Mouse (Mus musculus): Measurements from ENCODE around the gene Capns2. TPM values are rescaled to one million over a fixed set of nuclear protein-coding genes. Genes with fewer than 3 reads are reported as not detected.

Gene Capns2
- polyA plus RNA-seq, 1 experiment from 2014 or later: 7.5 TPM

- ATAC-seq (ENCODE audit: insufficient read depth, low FRiP score, low read depth): no peak
These were observed 10.3 kb downstream of the Capns2 start for GRCm38 (mm10) chr8:92911477-92911876.

GRCm38 (mm10) chr8:92913396-92913795 is 12.2 kb downstream of the Capns2 start:
- no peaks in the 10 kb centered on the region for H3K27me3 ChIP-seq (replicated peaks)
- no peak overlapping the region for H3K9ac ChIP-seq
- WGBS: 79% methylated on average over 7 of the region's 7 CpGs
- no peaks in the 10 kb centered on the region for H3K36me3 ChIP-seq
- H3K4me3 ChIP-seq (replicated peaks): no peak overlapping the region
- ATAC-seq (ENCODE audit: insufficient read depth, low FRiP score, low read depth): no peak
- no peak overlapping the region for H3K4me2 ChIP-seq
- H3K9me3 ChIP-seq: no peaks in the 10 kb centered on the region
- H3K4me1 ChIP-seq: no peaks in the 10 kb centered on the region
- H3K27ac ChIP-seq: no peak overlapping the region

More at GRCm38 (mm10) chr8:92911477-92911876, 10.3 kb downstream of the Capns2 start:
- Histone ChIP-seq H3K4me2 (no peak overlapping the region), H3K9ac (no peak overlapping the region), H3K4me1 (no peaks in the 10 kb centered on the region), H3K27ac (no peak overlapping the region), H3K36me3 (no peaks in the 10 kb centered on the region), H3K4me3 (replicated peaks) (no peak overlapping the region), H3K27me3 (replicated peaks) (no peaks in the 10 kb centered on the region), H3K9me3 (no peaks in the 10 kb centered on the region)
- WGBS: 87% methylated on average over 3 of the region's 3 CpGs

DNA sequence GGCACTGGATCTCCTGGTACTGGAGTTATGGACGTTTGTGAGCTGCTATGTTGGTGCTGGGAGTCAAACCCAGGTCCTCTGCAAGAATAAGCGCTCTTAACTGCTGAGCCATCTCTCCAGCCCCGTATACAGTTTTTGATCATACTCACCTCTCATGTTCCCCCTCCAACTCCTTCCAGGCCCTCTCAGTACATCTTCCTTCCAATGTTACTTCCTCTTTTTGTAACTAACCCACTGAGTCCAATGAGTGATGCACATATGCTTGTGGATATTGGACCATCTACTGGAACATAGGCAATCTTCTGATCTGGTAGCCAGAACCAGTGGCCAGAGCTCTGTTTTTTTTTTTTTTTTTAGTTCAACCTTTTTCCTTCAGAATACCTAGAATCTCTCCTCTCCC is 14.9 kb downstream of the Capns2 start:
- no peak overlapping the region for H3K27ac ChIP-seq
- H3K4me1 ChIP-seq: no peaks in the 10 kb centered on the region
- no peaks in the 10 kb centered on the region for H3K36me3 ChIP-seq
- no peaks in the 10 kb centered on the region for H3K9me3 ChIP-seq
- H3K27me3 ChIP-seq (replicated peaks): no peaks in the 10 kb centered on the region
- ATAC-seq (ENCODE audit: insufficient read depth, low FRiP score, low read depth): no peak
- no peak overlapping the region for H3K4me3 ChIP-seq (replicated peaks)
- no peak overlapping the region for H3K4me2 ChIP-seq
- 83% methylated on average over 3 of the region's 3 CpGs for WGBS
- H3K9ac ChIP-seq: no peak overlapping the region

DNA sequence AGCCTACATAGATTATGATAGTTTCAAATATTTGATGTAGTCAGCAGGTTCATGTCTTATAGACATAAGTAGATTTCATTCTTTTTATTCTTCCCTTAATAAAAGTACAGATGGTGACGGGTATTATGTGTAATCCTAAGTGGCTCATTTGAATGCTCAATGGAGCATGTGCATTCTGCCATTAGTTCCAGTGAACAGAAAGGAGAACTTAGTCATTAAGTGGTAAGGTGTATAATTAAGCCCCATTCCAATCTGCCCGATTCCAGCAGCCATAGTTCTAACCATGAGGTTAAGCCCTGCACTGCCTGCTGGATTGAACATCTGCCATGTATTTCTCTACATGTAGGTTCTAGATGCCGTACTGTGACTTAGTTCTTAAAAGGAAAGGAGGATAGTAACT is 20.6 kb downstream of the Capns2 start:
- no peak overlapping the region for H3K9ac ChIP-seq
- no peaks in the 10 kb centered on the region for H3K9me3 ChIP-seq
- no peak overlapping the region for H3K4me3 ChIP-seq (replicated peaks)
- H3K27me3 ChIP-seq (replicated peaks): no peaks in the 10 kb centered on the region
- H3K4me1 ChIP-seq: no peaks in the 10 kb centered on the region
- 90% methylated on average over 3 of the region's 3 CpGs for WGBS
- no peak overlapping the region for H3K27ac ChIP-seq
- no peak overlapping the region for H3K4me2 ChIP-seq
- no peaks in the 10 kb centered on the region for H3K36me3 ChIP-seq
- no peak for ATAC-seq (ENCODE audit: insufficient read depth, low FRiP score, low read depth)

DNA sequence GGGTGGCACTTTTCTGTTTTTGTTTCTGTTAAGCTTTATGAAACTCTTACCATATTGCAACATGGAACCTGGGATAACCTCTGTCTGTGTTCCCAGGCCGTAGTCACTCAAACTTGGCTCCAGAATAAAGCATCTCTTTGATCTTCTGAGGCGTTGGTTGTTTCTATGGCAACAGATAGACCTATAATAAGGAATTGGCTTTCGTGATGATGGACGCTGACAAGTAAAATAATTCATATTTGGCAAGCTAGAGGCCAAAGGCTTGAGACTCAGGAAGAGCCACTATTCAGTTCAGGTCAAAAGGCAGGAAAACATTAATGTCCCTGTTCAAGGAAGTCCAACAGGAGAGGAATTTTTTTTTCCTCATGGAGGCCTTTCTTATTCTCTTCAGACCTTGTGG is 27.8 kb downstream of the Capns2 start:
- H3K4me2 ChIP-seq: no peak overlapping the region
- H3K9ac ChIP-seq: no peak overlapping the region
- H3K9me3 ChIP-seq: no peaks in the 10 kb centered on the region
- no peak overlapping the region for H3K27ac ChIP-seq
- H3K4me3 ChIP-seq (replicated peaks): no peak overlapping the region
- H3K27me3 ChIP-seq (replicated peaks): no peaks in the 10 kb centered on the region
- no peak for ATAC-seq (ENCODE audit: insufficient read depth, low FRiP score, low read depth)
- H3K4me1 ChIP-seq: no peaks in the 10 kb centered on the region
- H3K36me3 ChIP-seq: no peaks in the 10 kb centered on the region
- WGBS: 60% methylated on average over 4 of the region's 4 CpGs

- Histone ChIP-seq H3K4me1 (no peaks in the 10 kb centered on the region), H3K4me3 (replicated peaks) (no peak overlapping the region), H3K27me3 (replicated peaks) (no peaks in the 10 kb centered on the region), H3K9me3 (no peaks in the 10 kb centered on the region), H3K4me2 (no peak overlapping the region), H3K27ac (no peak overlapping the region), H3K36me3 (no peaks in the 10 kb centered on the region), H3K9ac (no peak overlapping the region)
- ATAC-seq (ENCODE audit: insufficient read depth, low FRiP score, low read depth): no peak
- 69% methylated on average over 4 of the region's 4 CpGs for WGBS
These were observed 36.8 kb downstream of the Capns2 start for GRCm38 (mm10) chr8:92938056-92938455.

DNA sequence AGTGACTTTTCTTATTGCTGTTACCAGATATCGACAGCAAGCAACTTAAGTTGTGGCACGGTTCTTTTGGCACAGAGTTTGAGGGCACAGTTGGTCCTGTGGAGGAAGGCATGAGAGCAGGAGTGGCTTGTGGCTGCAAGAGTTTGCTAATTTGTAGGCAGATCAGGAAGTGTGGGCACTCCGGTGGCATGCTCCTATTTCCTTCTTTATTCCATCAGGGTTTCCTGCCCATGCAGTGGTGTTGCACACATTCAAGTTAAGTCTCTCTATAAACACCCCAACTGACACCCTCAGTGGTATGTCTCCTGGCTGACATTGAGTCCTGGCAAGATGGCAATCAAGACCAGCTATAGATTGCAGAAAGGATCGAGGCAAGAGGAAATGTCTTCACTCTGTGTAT is 47.9 kb downstream of the Capns2 start:
- no peak for ATAC-seq (ENCODE audit: insufficient read depth, low FRiP score, low read depth)
- Histone ChIP-seq H3K36me3 (no peaks in the 10 kb centered on the region), H3K9me3 (no peaks in the 10 kb centered on the region), H3K9ac (no peak overlapping the region), H3K4me2 (no peak overlapping the region), H3K27ac (no peak overlapping the region), H3K4me1 (no peaks in the 10 kb centered on the region), H3K4me3 (replicated peaks) (no peak overlapping the region), H3K27me3 (replicated peaks) (no peaks in the 10 kb centered on the region)
- WGBS: 75% methylated on average over 4 of the region's 4 CpGs

DNA sequence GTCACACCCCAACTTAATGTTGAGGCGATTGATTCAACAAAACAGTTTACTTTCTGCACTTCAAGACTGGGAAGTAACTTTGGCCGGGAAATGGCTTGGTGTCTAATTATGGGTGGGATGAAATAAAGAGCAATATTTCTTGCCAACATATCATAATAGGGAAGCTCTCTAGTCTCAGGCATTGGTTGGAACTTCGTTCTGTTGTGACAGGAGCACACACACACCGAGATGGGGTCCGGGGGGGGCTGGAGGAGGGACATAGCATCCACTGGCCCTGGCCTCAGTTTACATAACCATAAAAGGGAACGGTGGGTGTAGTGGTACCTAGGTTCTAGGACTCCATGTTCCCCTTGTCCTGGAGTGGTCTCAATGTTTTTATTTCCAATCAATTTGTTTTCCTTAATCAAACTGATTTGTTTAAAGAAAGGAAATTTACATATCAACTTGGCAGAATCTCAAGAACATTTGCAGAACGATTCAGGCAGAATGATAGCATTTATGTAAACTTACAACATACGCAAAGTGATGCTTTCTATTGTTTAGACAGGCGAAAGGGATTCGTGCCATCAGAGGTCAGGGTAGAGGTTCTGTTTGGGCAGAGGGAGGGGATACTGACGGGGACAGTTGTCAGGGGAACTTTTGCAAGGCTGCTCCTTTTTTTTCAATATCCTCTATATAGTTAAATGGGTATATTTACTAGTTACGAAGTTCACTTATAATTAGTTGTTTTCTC is 49.6 kb downstream of the Capns2 start:
- Histone ChIP-seq H3K4me3 (replicated peaks) (no peak overlapping the region), H3K36me3 (no peaks in the 10 kb centered on the region), H3K4me2 (no peak overlapping the region), H3K9me3 (no peaks in the 10 kb centered on the region), H3K27ac (no peak overlapping the region), H3K4me1 (no peaks in the 10 kb centered on the region), H3K27me3 (replicated peaks) (no peaks in the 10 kb centered on the region), H3K9ac (no peak overlapping the region)
- WGBS: 37% methylated on average over 12 of the region's 12 CpGs
- no peak for ATAC-seq (ENCODE audit: insufficient read depth, low FRiP score, low read depth)

Small RNAs within 50 kb of the gene (microRNA-seq; reads per million reads assigned to microRNA genes)
- gene Gm22151: not detected

Other genes with a start within 250 kb of the Capns2 start
- 0.04 and 0.09 TPM in 2 replicates for gene Irx6, start 227.1 kb upstream of the Capns2 start, polyA plus RNA-seq (2015; fragmentation: Nextera tagmentation; extraction: Ambion mirVana)
- gene Mmp2, start 74.1 kb upstream of the Capns2 start, polyA plus RNA-seq (2015; fragmentation: Nextera tagmentation; extraction: Ambion mirVana): 159 and 169 TPM in 2 replicates
- 10.4 and 14.2 TPM in 2 replicates for gene Lpcat2, start 46.1 kb upstream of the Capns2 start, polyA plus RNA-seq (2015; fragmentation: Nextera tagmentation; extraction: Ambion mirVana)
- 0.27 and 0.77 TPM in 2 replicates for gene Slc6a2, start 58.7 kb downstream of the Capns2 start, polyA plus RNA-seq (2015; fragmentation: Nextera tagmentation; extraction: Ambion mirVana)
- not detected in 2 replicates for gene Ces1a, start 146.8 kb downstream of the Capns2 start, polyA plus RNA-seq (2015; fragmentation: Nextera tagmentation; extraction: Ambion mirVana)
- gene Ces1b, start 178.6 kb downstream of the Capns2 start, polyA plus RNA-seq (2015; fragmentation: Nextera tagmentation; extraction: Ambion mirVana): 0.15 TPM in 1 of 2 replicates, not detected in the other
- gene Ces1c, start 229.9 kb downstream of the Capns2 start, polyA plus RNA-seq (2015; fragmentation: Nextera tagmentation; extraction: Ambion mirVana): 0.23 and 0.34 TPM in 2 replicates